Mouse (Mus musculus): ENCODE data around the gene Hax1.

GRCm38 (mm10) chr3:89961436-89961835, 37.1 kb downstream of the Hax1 start:
- no peak for TF ChIP-seq POLR2A (IDR thresholded peaks at IDR 0.05; ENCODE audit: extremely low read depth, insufficient read depth, low read length)
- no peak for TF ChIP-seq CTCF (IDR thresholded peaks at IDR 0.05; ENCODE audit: low read depth, low read length)

Data from liver, adult 2 months (tissue).